ENCODE assay signal across 9 mouse cellular contexts in genomic region chr4:34922177-34922870, GRCm38 (mm10). TPM values are rescaled to one million over a fixed set of nuclear protein-coding genes. Genes with fewer than 3 reads are reported as not detected.
DNase-seq lines count a peak whose midpoint lies in the region; ATAC-seq lines count a peak whose summit lies in the region.
"Had no signal": no experiment of that assay in that cellular context is flagged by ENCODE, and none has a peak within 500 bp of the region (broad histone marks: within the 10 kb centered on the region; RNA-seq: fewer than 3 reads in every experiment).

No protein-coding gene starts in this region.

- peak; percentile 48 to 65 for DNase-seq in heart, adult 18-20 months
- DNase-seq in heart, embryonic 10.5 days (ENCODE audit: low spot score): no peak
- peak; percentile 40 for DNase-seq in MEL-GATA-1-ER (ENCODE audit: extremely low read depth, low read depth)
- DNase-seq in cerebellum, adult 9-11 months: peak; percentile 47
- DNase-seq in layer of hippocampus, adult 18-20 months (ENCODE audit: low spot score in 2 of 2): peak; percentile 32 to 81
- DNase-seq in mesoderm, embryonic 11.5 days (ENCODE audit: low read depth, low spot score): peak; percentile 69
- DNase-seq in thymus, postnatal 0 days (ENCODE audit: low spot score): peak; percentile 63

- 63% methylated on average over 6 of the region's 6 CpGs for WGBS in heart, embryonic 10.5 days
- 65% methylated on average over 6 of the region's 6 CpGs for WGBS in heart, embryonic 12.5 days

- H3K36me3 ChIP-seq in heart, embryonic 10.5 days: no peaks in the 10 kb centered on the region
- no peaks in the 10 kb centered on the region for H3K36me3 ChIP-seq in heart, embryonic 12.5 days

- H3K4me3 ChIP-seq in heart, embryonic 10.5 days: no peak overlapping the region
- H3K4me3 ChIP-seq in heart, embryonic 12.5 days: no peak overlapping the region

- no peak for ATAC-seq in heart, embryonic 12.5 days (ENCODE audit: insufficient number of reproducible peaks, low FRiP score)

- H3K27ac ChIP-seq in heart, embryonic 10.5 days: no peak overlapping the region
- H3K27ac ChIP-seq in heart, embryonic 12.5 days (ENCODE audit: poor library complexity, severe bottlenecking): no peak overlapping the region

- H3K27me3 ChIP-seq in heart, embryonic 10.5 days (ENCODE audit: insufficient read depth, poor library complexity, severe bottlenecking): no peaks in the 10 kb centered on the region
- H3K27me3 ChIP-seq in heart, embryonic 12.5 days (replicated peaks): no peaks in the 10 kb centered on the region

- 0 out of 2 replicates have a peak overlapping the region, but pooled peaks have one; percentile 3 for H3K9ac ChIP-seq in heart, embryonic 12.5 days

- no peaks in the 10 kb centered on the region for H3K9me3 ChIP-seq in heart, embryonic 10.5 days
- no peaks in the 10 kb centered on the region for H3K9me3 ChIP-seq in heart, embryonic 12.5 days (replicated peaks)

- no peak overlapping the region for H3K4me2 ChIP-seq in heart, embryonic 12.5 days

- no peaks in the 10 kb centered on the region for H3K4me1 ChIP-seq in heart, embryonic 10.5 days
- no peaks in the 10 kb centered on the region for H3K4me1 ChIP-seq in heart, embryonic 12.5 days (replicated peaks)

RNA-seq across cellular contexts. Expression of gene Cga, which starts 28.7 kb away (rescaled TPM):
- total RNA-seq in heart, adult 18-20 months (2021): not detected
- polyA plus RNA-seq in heart, embryonic 10.5 days (2016; fragmentation: Nextera tagmentation; extraction: Ambion mirVana): not detected in 2 replicates
- not detected in 2 replicates for polyA plus RNA-seq in heart, embryonic 12.5 days (2016; fragmentation: Nextera tagmentation; extraction: Ambion mirVana)
- not detected for total RNA-seq in layer of hippocampus, adult 18-20 months (2021)
- 1.7 and 1.8 TPM in 2 replicates for polyA plus RNA-seq in thymus, postnatal 0 days (2015; fragmentation: Nextera tagmentation; extraction: Ambion mirVana)
- polyA plus RNA-seq: lung, embryonic 16.5 days had no signal

RNA-seq across cellular contexts. Expression of gene Zfp292, which starts 39.6 kb away (rescaled TPM):
- 10 to 100 TPM; 12.7 to 14.4 TPM for total RNA-seq in heart, adult 18-20 months (2021)
- 16.1 and 17.6 TPM in 2 replicates for polyA plus RNA-seq in heart, embryonic 10.5 days (2016; fragmentation: Nextera tagmentation; extraction: Ambion mirVana)
- polyA plus RNA-seq in heart, embryonic 12.5 days (2016; fragmentation: Nextera tagmentation; extraction: Ambion mirVana): 18.6 and 19.8 TPM in 2 replicates
- 10 to 100 TPM; 25.7 to 25.8 TPM for total RNA-seq in layer of hippocampus, adult 18-20 months (2021)
- polyA plus RNA-seq in thymus, postnatal 0 days (2015; fragmentation: Nextera tagmentation; extraction: Ambion mirVana): 19.3 and 20.7 TPM in 2 replicates
